Mouse (Mus musculus) adrenal gland, postnatal 36 days (tissue): ENCODE results near the gene Cdca3. TPM values are rescaled to one million over a fixed set of nuclear protein-coding genes. Genes with fewer than 3 reads are reported as not detected.
"Not testable (repeated sequence)": the region's sequence is repeated elsewhere in the genome, so short reads cannot be mapped to it uniquely, and the experiment has no call there.

Source experiments
- DNase-seq, 2 experiments: peaks; one replicate each; pipeline ENCODE4 v3.0.0; 2021; ENCODE audit warnings: mixed read lengths in 1 of 2
- total RNA-seq, 2 experiments: library from RNA; stranded (reverse); gene quantifications; 2 replicates each; pipeline ENCODE4 v1.2.3; 2021

Gene Cdca3
- total RNA-seq, 2 experiments from 2014 or later: 5.9 to 9.2 TPM

- peak; percentile 89 to 92 for DNase-seq
These were observed 20.1 kb upstream of the Cdca3 start for GRCm38 (mm10) chr6:124809052-124809774.

GRCm38 (mm10) chr6:124809775-124810538 lies 19.4 kb upstream of the Cdca3 start:
- no peak for DNase-seq

DNA sequence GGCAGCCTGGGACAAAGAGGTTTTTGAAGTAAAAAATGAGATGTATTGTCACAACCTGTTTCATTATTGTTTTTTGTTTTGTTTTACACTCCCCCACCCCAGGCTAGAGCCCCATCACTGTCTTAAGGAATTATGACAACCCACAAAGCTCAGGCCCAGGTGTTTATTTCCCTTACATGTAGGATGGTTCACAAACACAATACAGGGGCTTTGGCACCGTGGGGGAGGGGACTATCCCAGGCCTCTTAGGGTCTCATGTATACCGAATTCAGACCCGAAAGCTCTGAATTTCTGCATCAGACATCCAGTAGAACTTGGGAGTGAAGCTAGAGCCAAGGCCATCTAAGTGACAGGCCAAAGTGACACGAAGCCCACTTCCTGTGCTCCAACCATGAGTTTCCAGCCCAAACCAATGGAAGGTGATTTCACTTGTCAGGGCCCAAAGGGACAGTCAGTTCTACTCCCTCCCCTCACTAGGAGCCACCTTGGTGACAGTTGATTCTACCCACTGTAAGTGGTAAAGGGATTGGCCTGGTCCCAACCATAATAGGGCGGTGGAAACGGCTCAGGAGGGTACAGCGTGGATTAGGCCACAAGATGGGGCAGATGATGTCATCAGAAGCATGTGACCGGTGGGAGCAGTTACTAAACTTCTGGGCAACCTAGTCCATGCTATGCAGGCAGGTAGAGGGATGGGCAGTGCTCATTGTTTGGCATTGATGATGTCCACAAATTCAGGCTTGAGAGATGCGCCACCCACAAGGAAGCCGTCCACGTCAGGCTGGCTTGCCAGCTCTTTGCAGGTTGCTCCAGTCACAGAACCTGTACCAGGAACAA lies 18.6 kb upstream of the Cdca3 start:
- DNase-seq: not testable (repeated sequence)

DNA sequence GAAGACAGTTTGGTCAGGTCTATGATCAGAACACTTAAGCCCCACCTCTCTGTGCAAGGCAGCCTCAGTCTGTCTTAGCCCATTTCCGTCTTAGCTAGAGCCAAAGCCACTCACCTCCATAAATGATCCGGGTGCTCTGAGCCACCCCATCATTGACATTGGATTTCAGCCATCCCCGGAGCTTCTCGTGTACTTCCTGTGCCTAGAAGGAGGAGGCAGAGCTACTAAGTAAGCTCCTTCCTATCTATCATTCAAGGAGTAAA lies 18.0 kb upstream of the Cdca3 start:
- no peak for DNase-seq

DNA sequence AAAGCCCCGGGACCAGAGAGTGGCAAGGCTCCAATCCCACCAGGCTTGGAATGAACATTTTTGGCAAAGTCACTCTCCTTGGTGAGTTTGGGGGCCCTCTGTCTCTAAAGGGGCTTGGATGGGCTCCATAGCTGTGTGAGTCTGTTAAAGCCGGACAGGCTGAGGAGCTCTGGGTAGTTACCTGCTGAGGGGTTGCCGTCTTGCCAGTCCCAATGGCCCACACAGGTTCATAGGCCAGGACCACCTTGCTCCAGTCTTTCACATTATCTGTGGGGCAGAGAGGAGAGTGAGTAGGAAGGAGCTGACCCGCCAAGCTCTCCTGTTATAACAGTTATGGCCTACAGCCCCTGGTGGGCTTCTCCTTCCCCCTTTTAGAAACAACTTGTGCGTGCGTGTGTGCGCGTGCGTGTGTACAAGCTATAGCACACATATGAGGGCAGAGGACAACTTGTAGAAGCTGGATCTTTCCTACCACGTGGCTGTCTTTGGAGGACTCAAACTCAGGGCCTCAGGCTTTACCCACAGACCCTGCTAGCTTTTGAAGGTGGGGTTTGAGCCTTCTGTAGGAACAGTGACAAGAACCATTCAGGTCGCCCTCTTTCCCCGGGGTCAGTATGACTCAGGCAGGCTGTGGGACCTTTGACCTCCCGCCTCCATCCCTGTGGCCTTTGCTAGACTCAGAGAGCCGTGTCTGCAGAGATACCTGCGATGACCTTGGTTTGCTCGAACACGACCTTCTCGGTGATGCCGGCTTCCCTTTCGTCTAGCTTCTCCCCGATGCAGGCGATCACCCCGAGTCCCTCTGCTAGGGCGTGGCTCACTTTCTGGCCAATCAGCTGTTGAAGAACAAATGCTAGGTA lies 17.4 kb upstream of the Cdca3 start:
- DNase-seq: no peak

- no peak for DNase-seq
These were observed 16.5 kb upstream of the Cdca3 start for GRCm38 (mm10) chr6:124812848-124813247.

- DNase-seq: peak; percentile 73 to 80
These were observed 15.9 kb upstream of the Cdca3 start for GRCm38 (mm10) chr6:124813496-124813895.

DNA sequence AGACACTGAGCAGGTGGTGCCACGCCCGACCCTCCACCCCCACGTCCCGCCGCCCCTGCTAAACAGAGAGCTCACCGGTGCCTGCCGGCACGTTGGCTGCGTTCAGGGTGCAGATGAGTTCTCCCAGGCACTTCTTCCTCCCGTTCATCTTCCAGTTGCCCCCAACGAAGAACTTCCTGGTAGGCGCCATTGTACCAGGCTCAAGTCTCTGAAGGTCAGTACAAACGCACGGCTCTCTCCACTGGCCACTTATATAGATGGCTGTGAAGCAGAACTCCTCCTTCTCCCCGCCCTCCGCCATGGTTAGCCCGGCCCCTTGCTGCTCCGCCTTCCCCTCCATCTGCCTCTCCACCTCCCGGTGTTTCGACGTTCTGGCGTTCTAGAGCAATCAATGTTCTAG lies 15.4 kb upstream of the Cdca3 start, which contains the start of gene Tpi1:
TSS of gene Tpi1 (minus strand) at position 364 of the 400 bp plus-strand sequence.
- peak; percentile 94 for DNase-seq

- peak; percentile 25 to 49 for DNase-seq
These were observed 14.9 kb upstream of the Cdca3 start for GRCm38 (mm10) chr6:124814448-124814847.

- no peak for DNase-seq
These were observed 14.2 kb upstream of the Cdca3 start for GRCm38 (mm10) chr6:124814858-124815774.

- no peak for DNase-seq
These were observed 12.7 kb upstream of the Cdca3 start for GRCm38 (mm10) chr6:124816611-124817010.

GRCm38 (mm10) chr6:124817125-124817524 lies 12.2 kb upstream of the Cdca3 start:
- DNase-seq: no peak

DNA sequence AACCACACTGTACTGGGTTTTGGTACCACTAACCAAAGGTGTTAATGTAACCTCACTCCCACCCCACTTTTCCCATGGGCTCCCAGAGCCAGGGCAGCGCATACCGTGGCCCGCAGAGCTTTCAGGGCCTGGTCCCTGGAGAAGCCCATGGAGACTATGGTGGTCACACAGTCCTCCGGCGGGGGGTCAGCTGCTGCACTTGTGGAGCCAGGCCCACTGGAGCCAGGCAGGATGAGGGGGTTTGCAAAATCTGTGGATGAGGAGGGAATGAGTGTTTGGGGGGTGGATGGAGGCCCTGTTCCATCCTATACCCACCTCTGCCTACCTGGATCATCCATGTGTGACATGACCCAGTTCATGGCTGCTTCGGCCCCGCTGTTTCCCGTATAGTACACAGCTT lies 11.8 kb upstream of the Cdca3 start:
- no peak for DNase-seq

GRCm38 (mm10) chr6:124817971-124818370 lies 11.4 kb upstream of the Cdca3 start:
- no peak for DNase-seq

GRCm38 (mm10) chr6:124820891-124821290 lies 8.5 kb upstream of the Cdca3 start:
- no peak for DNase-seq

- DNase-seq: no peak
These were observed 7.3 kb upstream of the Cdca3 start for GRCm38 (mm10) chr6:124822049-124822448.

GRCm38 (mm10) chr6:124828101-124828592 lies 1.2 kb upstream of the Cdca3 start:
- DNase-seq: peak; percentile 75 to 76

DNA sequence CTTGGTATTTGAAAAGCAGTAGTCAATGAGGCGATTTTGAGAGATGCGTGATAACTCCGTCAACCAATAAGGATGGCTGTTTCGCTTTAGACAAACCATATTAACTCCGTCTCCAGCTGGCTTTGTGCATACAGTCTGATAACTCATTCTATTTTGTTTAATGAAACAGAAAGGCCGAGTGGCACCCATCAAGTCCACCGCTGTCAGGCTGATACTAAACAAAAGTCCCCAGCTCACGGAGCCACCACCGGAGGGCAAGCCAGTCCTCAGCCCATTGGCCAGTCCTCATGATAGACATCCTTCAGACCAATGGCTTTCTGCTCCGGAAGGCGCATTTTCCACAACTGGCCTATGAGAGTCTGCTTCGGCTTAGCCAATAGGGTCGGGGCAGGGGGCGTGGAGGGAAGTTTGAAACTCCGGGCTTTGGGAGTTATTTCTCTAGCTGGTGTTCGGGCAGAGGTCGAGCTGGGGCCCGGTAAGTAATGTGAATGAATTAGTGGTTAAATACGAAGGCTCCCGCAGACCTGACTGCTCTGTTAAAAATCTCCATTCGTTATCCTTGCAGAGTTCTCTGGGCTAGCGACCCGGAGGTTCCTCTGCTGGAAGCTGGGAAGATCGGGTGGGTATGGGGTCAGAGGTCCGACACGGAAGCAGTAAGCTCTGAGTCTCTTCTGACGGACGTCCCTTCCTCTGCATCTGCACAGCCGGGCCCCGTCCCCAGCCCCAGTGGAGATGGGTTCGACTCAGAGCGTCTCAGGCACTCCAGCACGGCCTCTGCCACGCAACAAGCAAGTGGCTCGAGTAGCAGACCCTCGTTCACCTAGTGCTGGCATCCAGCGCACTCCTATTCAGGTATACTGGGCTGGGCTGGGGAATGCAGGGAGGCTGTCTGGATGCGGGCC lies 703 bp downstream of the Cdca3 start:
- peak; percentile 92 to 94 for DNase-seq

- not testable (repeated sequence) for DNase-seq
These were observed 1.9 kb downstream of the Cdca3 start for GRCm38 (mm10) chr6:124831199-124831598.
